Mouse (Mus musculus): ENCODE results near the gene Nlrp6. TPM values are rescaled to one million over a fixed set of nuclear protein-coding genes. Genes with fewer than 3 reads are reported as not detected.

The Nlrp6 gene
- polyA plus RNA-seq, 1 experiment = 0.07 TPM

Other genes starting within 250 kb of the Nlrp6 start
- not detected in 2 replicates for gene Olfr45, start 239.0 kb upstream of the Nlrp6 start, polyA plus RNA-seq (2012; rRNA removed)
- not detected in 2 replicates for gene Olfr541, start 223.6 kb upstream of the Nlrp6 start, polyA plus RNA-seq (2012; rRNA removed)
- gene Cyp2e1, start 157.2 kb upstream of the Nlrp6 start, polyA plus RNA-seq (2012; rRNA removed) = 6.4 and 16.6 TPM in 2 replicates
- gene Syce1, start 133.1 kb upstream of the Nlrp6 start, polyA plus RNA-seq (2012; rRNA removed) = 0.22 and 0.45 TPM in 2 replicates
- 0.06 and 0.19 TPM in 2 replicates for gene Zfp941, start 98.7 kb upstream of the Nlrp6 start, polyA plus RNA-seq (2012; rRNA removed)
- 19.7 and 23.3 TPM in 2 replicates for gene Urah, start 85.9 kb upstream of the Nlrp6 start, polyA plus RNA-seq (2012; rRNA removed)
- 45.0 and 76.2 TPM in 2 replicates for gene Scgb1c1, start 75.4 kb upstream of the Nlrp6 start, polyA plus RNA-seq (2012; rRNA removed)
- gene Odf3, start 73.1 kb upstream of the Nlrp6 start, polyA plus RNA-seq (2012; rRNA removed) = 0.24 TPM in 1 of 2 replicates, not detected in the other
- gene Gm45785, start 64.6 kb upstream of the Nlrp6 start, polyA plus RNA-seq (2012; rRNA removed) = 2.2 TPM in 1 of 2 replicates, not detected in the other
- gene Ric8a, start 63.9 kb upstream of the Nlrp6 start, polyA plus RNA-seq (2012; rRNA removed) = 112 and 138 TPM in 2 replicates
- gene Bet1l, start 63.3 kb upstream of the Nlrp6 start, polyA plus RNA-seq (2012; rRNA removed) = 25.5 and 30.5 TPM in 2 replicates
- gene Psmd13, start 38.9 kb upstream of the Nlrp6 start, polyA plus RNA-seq (2012; rRNA removed) = 48.8 and 70.4 TPM in 2 replicates
- 21.1 and 27.0 TPM in 2 replicates for gene Sirt3, start 38.6 kb upstream of the Nlrp6 start, polyA plus RNA-seq (2012; rRNA removed)
- 46.7 and 104 TPM in 2 replicates for gene Cox8b, start 20.5 kb upstream of the Nlrp6 start, polyA plus RNA-seq (2012; rRNA removed)
- 38.1 and 39.3 TPM in 2 replicates for gene Pgghg, start 20.5 kb downstream of the Nlrp6 start, polyA plus RNA-seq (2012; rRNA removed)
- 3.2 and 5.2 TPM in 2 replicates for gene Ifitm5, start 29.4 kb downstream of the Nlrp6 start, polyA plus RNA-seq (2012; rRNA removed)
- 0.63 TPM in 1 of 2 replicates, not detected in the other for gene Gm45717, start 35.0 kb downstream of the Nlrp6 start, polyA plus RNA-seq (2012; rRNA removed)
- gene Ifitm2, start 35.1 kb downstream of the Nlrp6 start, polyA plus RNA-seq (2012; rRNA removed) = 1,180 and 1,190 TPM in 2 replicates
- 227 and 261 TPM in 2 replicates for gene Ifitm1, start 46.3 kb downstream of the Nlrp6 start, polyA plus RNA-seq (2012; rRNA removed)
- gene Ifitm3, start 89.9 kb downstream of the Nlrp6 start, polyA plus RNA-seq (2012; rRNA removed) = 560 and 814 TPM in 2 replicates
- 10.6 and 24.3 TPM in 2 replicates for gene Ifitm6, start 97.0 kb downstream of the Nlrp6 start, polyA plus RNA-seq (2012; rRNA removed)
- gene Gm17387, start 108.2 kb downstream of the Nlrp6 start, polyA plus RNA-seq (2012; rRNA removed) = not detected in 2 replicates
- gene B4galnt4, start 140.2 kb downstream of the Nlrp6 start, polyA plus RNA-seq (2012; rRNA removed) = 0.33 and 0.36 TPM in 2 replicates
- gene Pkp3, start 157.3 kb downstream of the Nlrp6 start, polyA plus RNA-seq (2012; rRNA removed) = 23.8 and 47.7 TPM in 2 replicates
- gene Sigirr, start 179.7 kb downstream of the Nlrp6 start, polyA plus RNA-seq (2012; rRNA removed) = 40.5 and 40.6 TPM in 2 replicates
- gene Ano9, start 196.9 kb downstream of the Nlrp6 start, polyA plus RNA-seq (2012; rRNA removed) = 2.8 and 10.7 TPM in 2 replicates
- 22.9 and 24.1 TPM in 2 replicates for gene Ptdss2, start 201.5 kb downstream of the Nlrp6 start, polyA plus RNA-seq (2012; rRNA removed)

Data from lung, adult 2 months (tissue).